Mouse (Mus musculus) stomach, adult 2 months (tissue): ENCODE results near the gene Bmp3. TPM values are rescaled to one million over a fixed set of nuclear protein-coding genes. Genes with fewer than 3 reads are reported as not detected.

Experiments used
- polyA plus RNA-seq: library from polyadenylated mRNA; depleted of rRNA; stranded (reverse); fragments of >200 nt; gene quantifications from 2 replicates; pipeline ENCODE4 v1.2.3, GENCODE M21; 2012; rRNA removed

Bmp3 gene
- polyA plus RNA-seq = 2.8 and 3.6 TPM in 2 replicates

DNA sequence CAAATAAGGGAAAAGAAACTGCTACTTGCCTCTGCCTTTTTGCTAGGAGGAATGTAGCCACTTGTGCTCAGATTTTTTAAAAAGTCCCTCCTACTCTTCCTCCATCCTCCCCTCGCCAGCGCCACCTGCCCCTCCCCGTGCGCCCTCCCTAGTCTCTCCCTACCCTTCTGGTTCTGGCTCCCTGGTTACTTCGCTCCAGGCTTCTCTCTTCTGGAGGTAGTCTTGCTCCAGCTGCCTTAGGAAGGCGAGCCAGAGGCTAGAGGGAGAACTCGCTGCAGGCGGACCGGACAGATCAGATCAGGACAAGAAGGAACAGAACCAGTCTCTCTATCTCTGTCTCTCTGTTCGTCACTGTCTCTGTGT lies at the start of gene Bmp3:
TSS of gene Bmp3 (plus strand) at position 152 of the 363 bp plus-strand sequence.

Other genes with a start within 250 kb of the Bmp3 start
- not detected in 2 replicates for gene Prkg2, start 182.9 kb downstream of the Bmp3 start, polyA plus RNA-seq